In genomic region chr1:131754212-131754829, GRCm38 (mm10) we compare ENCODE assay signal across 15 mouse cellular contexts. TPM values are rescaled to one million over a fixed set of nuclear protein-coding genes. Genes with fewer than 3 reads are reported as not detected.
DNase-seq lines count a peak whose midpoint lies in the region; ATAC-seq and TF ChIP-seq lines count a peak whose summit lies in the region.
"Had no signal": no experiment of that assay in that cellular context is flagged by ENCODE, and none has a peak within 500 bp of the region (broad histone marks: within the 10 kb centered on the region; RNA-seq: fewer than 3 reads in every experiment).

No protein-coding gene starts in this region.

- ATAC-seq in heart, embryonic 15.5 days (replicated peaks; ENCODE audit: insufficient number of reproducible peaks, insufficient read depth, low FRiP score, low read depth): no peak
- ATAC-seq in stomach, embryonic 15.5 days (ENCODE audit: insufficient read depth, low FRiP score, low read depth): no peak
- no peak for ATAC-seq in stomach, postnatal 0 days (ENCODE audit: low FRiP score, low TSS enrichment)
- ATAC-seq in granulocyte monocyte progenitor cell, adult 5-6 weeks (replicated peaks; ENCODE audit: poor library complexity, severe bottlenecking): peak; percentile 27
- ATAC-seq: CD4-positive, CD25-positive, alpha-beta regulatory T cell, adult 4 months; forebrain, embryonic 16.5 days; midbrain, embryonic 16.5 days had no signal

- WGBS in heart, embryonic 15.5 days: 43% methylated on average over 3 of the region's 3 CpGs
- WGBS in stomach, embryonic 15.5 days: 56% methylated on average over 3 of the region's 3 CpGs
- 44% methylated on average over 3 of the region's 3 CpGs for WGBS in stomach, postnatal 0 days
- 82% methylated on average over 3 of the region's 3 CpGs for WGBS in embryonic facial prominence, embryonic 10.5 days

- H3K4me1 ChIP-seq in heart, embryonic 15.5 days (replicated peaks): peaks cover 19% of the 10 kb centered on the region
- peaks cover 12% of the 10 kb centered on the region; the same call in 1 of the 2 replicates for H3K4me1 ChIP-seq in stomach, embryonic 15.5 days
- no peaks in the 10 kb centered on the region for H3K4me1 ChIP-seq in stomach, postnatal 0 days (replicated peaks; ENCODE audit: control insufficient read depth, insufficient read depth)
- 0 out of 2 replicates have a peak, but pooled peaks cover 5% of the 10 kb centered on the region for H3K4me1 ChIP-seq in embryonic facial prominence, embryonic 10.5 days
- H3K4me1 ChIP-seq: embryonic facial prominence, embryonic 13.5 days; limb, embryonic 13.5 days had no signal

- no peak overlapping the region for H3K9ac ChIP-seq in heart, embryonic 15.5 days
- H3K9ac ChIP-seq in stomach, embryonic 15.5 days: no peak overlapping the region
- H3K9ac ChIP-seq in stomach, postnatal 0 days (ENCODE audit: low read length): no peak overlapping the region
- H3K9ac ChIP-seq: embryonic facial prominence, embryonic 13.5 days; limb, embryonic 13.5 days had no signal

- no peak for TF ChIP-seq CTCF in stomach, postnatal 0 days (IDR thresholded peaks at IDR 0.05; ENCODE audit: low read depth)

- H3K4me2 ChIP-seq in heart, embryonic 15.5 days: no peak overlapping the region
- no peak overlapping the region for H3K4me2 ChIP-seq in stomach, embryonic 15.5 days
- H3K4me2 ChIP-seq in stomach, postnatal 0 days (replicated peaks; ENCODE audit: low read depth): no peak overlapping the region
- H3K4me2 ChIP-seq: embryonic facial prominence, embryonic 13.5 days; limb, embryonic 13.5 days had no signal

- no peaks in the 10 kb centered on the region for H3K9me3 ChIP-seq in heart, embryonic 15.5 days (replicated peaks)
- H3K9me3 ChIP-seq in stomach, embryonic 15.5 days: no peaks in the 10 kb centered on the region
- H3K9me3 ChIP-seq in stomach, postnatal 0 days (ENCODE audit: control insufficient read depth, low read length): no peaks in the 10 kb centered on the region
- H3K9me3 ChIP-seq in embryonic facial prominence, embryonic 10.5 days: no peaks in the 10 kb centered on the region
- H3K9me3 ChIP-seq: embryonic facial prominence, embryonic 13.5 days; limb, embryonic 13.5 days had no signal

- no peak for DNase-seq in heart, adult 9 months (ENCODE audit: low spot score in 2 of 2)
- no peak for DNase-seq in stomach, postnatal 0 days (ENCODE audit: low spot score)
- no peak for DNase-seq in embryonic facial prominence, embryonic 10.5 days (ENCODE audit: low spot score)
- DNase-seq in layer of hippocampus, postnatal 36 days: no peak
- DNase-seq: cerebellum, adult 2 months had no signal

- TF ChIP-seq EP300 in stomach, postnatal 0 days (optimal IDR thresholded peaks at IDR 0.05): no peak

- H3K27ac ChIP-seq in heart, embryonic 15.5 days: peak overlapping the region; percentile 44
- H3K27ac ChIP-seq in stomach, embryonic 15.5 days: 0 out of 2 replicates have a peak overlapping the region, but pooled peaks have one; percentile 7
- H3K27ac ChIP-seq in stomach, postnatal 0 days (replicated peaks): no peak overlapping the region
- no peak overlapping the region for H3K27ac ChIP-seq in embryonic facial prominence, embryonic 10.5 days (replicated peaks)
- H3K27ac ChIP-seq: embryonic facial prominence, embryonic 13.5 days; limb, embryonic 13.5 days had no signal

- H3K4me3 ChIP-seq in heart, embryonic 15.5 days: no peak overlapping the region
- no peak overlapping the region for H3K4me3 ChIP-seq in stomach, embryonic 15.5 days (replicated peaks)
- H3K4me3 ChIP-seq in stomach, postnatal 0 days (ENCODE audit: low read depth, low read length): no peak overlapping the region
- H3K4me3 ChIP-seq in embryonic facial prominence, embryonic 10.5 days: no peak overlapping the region
- H3K4me3 ChIP-seq: embryonic facial prominence, embryonic 13.5 days; limb, embryonic 13.5 days had no signal

- no peaks in the 10 kb centered on the region for H3K36me3 ChIP-seq in heart, embryonic 15.5 days
- H3K36me3 ChIP-seq in stomach, embryonic 15.5 days: no peaks in the 10 kb centered on the region
- H3K36me3 ChIP-seq in stomach, postnatal 0 days (ENCODE audit: control insufficient read depth, insufficient read depth, low read length): no peaks in the 10 kb centered on the region
- H3K36me3 ChIP-seq in embryonic facial prominence, embryonic 10.5 days (replicated peaks): no peaks in the 10 kb centered on the region
- H3K36me3 ChIP-seq: embryonic facial prominence, embryonic 13.5 days; limb, embryonic 13.5 days had no signal

- H3K27me3 ChIP-seq in heart, embryonic 15.5 days: no peaks in the 10 kb centered on the region
- no peaks in the 10 kb centered on the region for H3K27me3 ChIP-seq in stomach, embryonic 15.5 days (replicated peaks)
- H3K27me3 ChIP-seq in stomach, postnatal 0 days (ENCODE audit: control insufficient read depth, insufficient read depth, low read length): no peaks in the 10 kb centered on the region
- H3K27me3 ChIP-seq in embryonic facial prominence, embryonic 10.5 days (replicated peaks; ENCODE audit: low read depth, poor library complexity, severe bottlenecking): no peaks in the 10 kb centered on the region
- H3K27me3 ChIP-seq: limb, embryonic 13.5 days had no signal

RNA-seq across cellular contexts. Expression of gene Slc26a9, which starts 10.5 kb away (rescaled TPM):
- polyA plus RNA-seq in heart, embryonic 15.5 days (2015; fragmentation: Nextera tagmentation; extraction: Ambion mirVana): 0.08 and 0.22 TPM in 2 replicates
- polyA plus RNA-seq in stomach, embryonic 15.5 days (2015; fragmentation: Nextera tagmentation; extraction: Ambion mirVana): 5.1 and 7.6 TPM in 2 replicates
- polyA plus RNA-seq in stomach, postnatal 0 days (2015; fragmentation: Nextera tagmentation; extraction: Ambion mirVana): 15.4 and 17.6 TPM in 2 replicates
- total RNA-seq in granulocyte monocyte progenitor cell, adult 5-6 weeks (2014; fragmentation: Nextera tagmentation): not detected in 2 replicates
- total RNA-seq in granulocyte monocyte progenitor cell, adult 5-6 weeks (2017): 0.04 TPM in 1 of 2 replicates, not detected in the other
- polyA plus RNA-seq in embryonic facial prominence, embryonic 10.5 days (2016; fragmentation: Nextera tagmentation; extraction: Ambion mirVana): 0.73 TPM in 1 of 2 replicates, not detected in the other
- under 1 TPM; 0.12 to 0.15 TPM for total RNA-seq in layer of hippocampus, postnatal 36 days (2021)
- total RNA-seq: gastrocnemius, adult 8-10 months had no signal
- polyA plus RNA-seq: CD4-positive, CD25-positive, alpha-beta regulatory T cell, adult 4 months; embryonic facial prominence, embryonic 13.5 days; limb, embryonic 13.5 days; neural tube, embryonic 11.5 days had no signal

RNA-seq across cellular contexts. Expression of gene Pm20d1, which starts 42.9 kb away (rescaled TPM):
- polyA plus RNA-seq in heart, embryonic 15.5 days (2015; fragmentation: Nextera tagmentation; extraction: Ambion mirVana): 1.4 and 1.8 TPM in 2 replicates
- polyA plus RNA-seq in stomach, embryonic 15.5 days (2015; fragmentation: Nextera tagmentation; extraction: Ambion mirVana): 2.6 and 3.5 TPM in 2 replicates
- polyA plus RNA-seq in stomach, postnatal 0 days (2015; fragmentation: Nextera tagmentation; extraction: Ambion mirVana): 1.1 and 1.4 TPM in 2 replicates
- total RNA-seq in granulocyte monocyte progenitor cell, adult 5-6 weeks (2014; fragmentation: Nextera tagmentation): 0.13 and 0.77 TPM in 2 replicates
- 0.05 and 0.13 TPM in 2 replicates for total RNA-seq in granulocyte monocyte progenitor cell, adult 5-6 weeks (2017)
- 2.0 and 3.1 TPM in 2 replicates for polyA plus RNA-seq in embryonic facial prominence, embryonic 10.5 days (2016; fragmentation: Nextera tagmentation; extraction: Ambion mirVana)
- 1 to 10 TPM; 1.8 to 2.2 TPM for total RNA-seq in layer of hippocampus, postnatal 36 days (2021)

Comparison
In these comparisons a context has a peak if more than half of its experiments do, and no peak if none do; other contexts are left out.
1. H3K27ac ChIP-seq: peak in heart, embryonic 15.5 days (single experiment) and stomach, embryonic 15.5 days (single experiment); none in stomach, postnatal 0 days (single experiment) and embryonic facial prominence, embryonic 10.5 days (single experiment).